Mouse (Mus musculus) ES-E14 (cell line): ENCODE results near the gene Ptprk. TPM values are rescaled to one million over a fixed set of nuclear protein-coding genes. Genes with fewer than 3 reads are reported as not detected.

ENCODE experiments used
- DNase-seq: peaks from one replicate; pipeline ENCODE4 v3.0.0-alpha.2; 2013; ENCODE audit warnings: low read depth, low spot score
- H3K27ac ChIP-seq: 2 replicates; pipeline ENCODE4 v1.5.1; 2012; ENCODE audit warnings: low read depth, mild to moderate bottlenecking, low read length, moderate library complexity, mixed read lengths; ENCODE audit not compliant: poor library complexity, insufficient read depth, severe bottlenecking
- H3K36me3 ChIP-seq: 2 replicates; pipeline ENCODE4 v1.6.1; 2012; ENCODE audit warnings: mild to moderate bottlenecking, low read length, moderate library complexity, mixed read lengths; ENCODE audit not compliant: control insufficient read depth, poor library complexity, insufficient read depth, severe bottlenecking
- H3K4me1 ChIP-seq, 2 experiments: fragments of 150-350 bp in 1 of 2; sonication (generic) in 1 of 2; 2 replicates each; pipeline ENCODE4 v1.6.1; 2012; ENCODE audit warnings: low read length in 2 of 2, mild to moderate bottlenecking in 1 of 2, mixed read lengths in 1 of 2; ENCODE audit not compliant: control insufficient read depth in 2 of 2, insufficient read depth in 2 of 2, poor library complexity in 1 of 2
- H3K4me3 ChIP-seq, 2 experiments: fragments of 150-350 bp in 1 of 2; sonication (generic) in 1 of 2; 2 replicates each; pipeline ENCODE4 v1.5.1; 2012; ENCODE audit warnings: low read length in 2 of 2, low read depth in 1 of 2, mild to moderate bottlenecking in 1 of 2, mixed read lengths in 1 of 2; ENCODE audit not compliant: insufficient read depth in 1 of 2, poor library complexity in 1 of 2, severe bottlenecking in 1 of 2
- H3K9ac ChIP-seq: 2 replicates; pipeline ENCODE4 v1.6.1; 2012; ENCODE audit warnings: low read depth, mild to moderate bottlenecking, low read length, mixed read lengths; ENCODE audit not compliant: poor library complexity, insufficient read depth, severe bottlenecking
- H3K9me3 ChIP-seq: fragments of 150-350 bp; sonication (generic); 2 replicates; pipeline ENCODE4 v1.6.1; 2012; ENCODE audit warnings: low read depth, mild to moderate bottlenecking, low read length; ENCODE audit not compliant: control insufficient read depth, insufficient read depth
- CHD2 ChIP-seq: IDR thresholded peaks from 2 replicates; pipeline ENCODE4 v1.6.1; 2014; ENCODE audit warnings: mild to moderate bottlenecking, low read depth, low read length, inconsistent platforms
- HCFC1 ChIP-seq: IDR thresholded peaks from 2 replicates; pipeline ENCODE4 v1.6.1; 2012; ENCODE audit warnings: low read length, inconsistent platforms, borderline replicate concordance; ENCODE audit not compliant: insufficient read depth
- MAFK ChIP-seq: IDR thresholded peaks from 2 replicates; pipeline ENCODE4 v1.6.1; 2014; ENCODE audit warnings: mild to moderate bottlenecking, low read depth, low read length, inconsistent platforms; ENCODE audit not compliant: insufficient read depth
- ZC3H11A ChIP-seq: IDR thresholded peaks from 2 replicates; pipeline ENCODE4 v1.6.1; 2012; ENCODE audit warnings: low read depth, mild to moderate bottlenecking, inconsistent platforms, low read length, borderline replicate concordance
- ZNF384 ChIP-seq: IDR thresholded peaks from 2 replicates; pipeline ENCODE4 v1.6.1; 2012; ENCODE audit warnings: low read depth, low read length, inconsistent platforms
- in situ Hi-C, 2 experiments: fragments of 600-800 bp; cut with MboI; formaldehyde crosslinking; loops; one replicate each; pipeline ENCODE4 v1.15.1; 2025; ENCODE audit warnings: low sequenced_read_pairs in 2 of 2, inconsistent platforms in 1 of 2; ENCODE audit not compliant: unreplicated experiment in 2 of 2
- total RNA-seq: library from RNA; depleted of rRNA; stranded (reverse); fragments of 300-350 nt; gene quantifications from 2 replicates; pipeline ENCODE4 v1.2.3, GENCODE M21; 2012

Ptprk gene
- total RNA-seq, 1 experiment: 67.0 TPM

GRCm38 (mm10) chr10:28155688-28156685, 81.4 kb downstream of the Ptprk start:
- no peak overlapping the region for H3K27ac ChIP-seq
- no peaks in the 10 kb centered on the region for H3K9me3 ChIP-seq
- no peak for DNase-seq
- no peaks in the 10 kb centered on the region for H3K4me1 ChIP-seq
- in situ Hi-C loops: no loop called here
- no peak overlapping the region for H3K9ac ChIP-seq
- H3K36me3 ChIP-seq: no peaks in the 10 kb centered on the region
- no peak overlapping the region for H3K4me3 ChIP-seq
- no peak for TF ChIP-seq HCFC1
- TF ChIP-seq ZC3H11A: no peak
- no peak for TF ChIP-seq CHD2
- TF ChIP-seq MAFK: no peak
- no peak for TF ChIP-seq ZNF384

- Histone ChIP-seq H3K9ac (no peak overlapping the region), H3K4me1 (no peaks in the 10 kb centered on the region), H3K4me3 (no peak overlapping the region), H3K27ac (no peak overlapping the region), H3K36me3 (no peaks in the 10 kb centered on the region), H3K9me3 (no peaks in the 10 kb centered on the region)
- DNase-seq: no peak
- in situ Hi-C loops: no loop called here
- no peak for TF ChIP-seq ZC3H11A
- no peak for TF ChIP-seq CHD2
- no peak for TF ChIP-seq MAFK
- TF ChIP-seq HCFC1: no peak
- TF ChIP-seq ZNF384: no peak
Measured at GRCm38 (mm10) chr10:28159716-28160115, 85.1 kb downstream of the Ptprk start.

- no peaks in the 10 kb centered on the region for H3K9me3 ChIP-seq
- no peaks in the 10 kb centered on the region for H3K36me3 ChIP-seq
- H3K4me1 ChIP-seq: no peaks in the 10 kb centered on the region
- no peak for TF ChIP-seq MAFK
- in situ Hi-C loops: no loop called here
- H3K27ac ChIP-seq: no peak overlapping the region
- H3K4me3 ChIP-seq: no peak overlapping the region
- no peak for DNase-seq
- H3K9ac ChIP-seq: no peak overlapping the region
Measured at GRCm38 (mm10) chr10:28161306-28161705, 86.7 kb downstream of the Ptprk start.

- Histone ChIP-seq H3K36me3 (no peaks in the 10 kb centered on the region), H3K27ac (no peak overlapping the region), H3K4me3 (no peak overlapping the region), H3K9ac (no peak overlapping the region), H3K9me3 (no peaks in the 10 kb centered on the region), H3K4me1 (no peaks in the 10 kb centered on the region)
- TF ChIP-seq HCFC1: no peak
- TF ChIP-seq ZNF384: no peak
- no peak for TF ChIP-seq MAFK
- TF ChIP-seq CHD2: no peak
- no peak for TF ChIP-seq ZC3H11A
- no peak for DNase-seq
- in situ Hi-C loops: no loop called here
Measured at GRCm38 (mm10) chr10:28164250-28164649, 89.6 kb downstream of the Ptprk start.
